Mouse (Mus musculus): Measurements from ENCODE around the gene Itgb7. TPM values are rescaled to one million over a fixed set of nuclear protein-coding genes. Genes with fewer than 3 reads are reported as not detected.

The Itgb7 gene
- total and polyA plus RNA-seq, 3 experiments = 7.4 to 15.2 TPM; not detected in 1

DNA sequence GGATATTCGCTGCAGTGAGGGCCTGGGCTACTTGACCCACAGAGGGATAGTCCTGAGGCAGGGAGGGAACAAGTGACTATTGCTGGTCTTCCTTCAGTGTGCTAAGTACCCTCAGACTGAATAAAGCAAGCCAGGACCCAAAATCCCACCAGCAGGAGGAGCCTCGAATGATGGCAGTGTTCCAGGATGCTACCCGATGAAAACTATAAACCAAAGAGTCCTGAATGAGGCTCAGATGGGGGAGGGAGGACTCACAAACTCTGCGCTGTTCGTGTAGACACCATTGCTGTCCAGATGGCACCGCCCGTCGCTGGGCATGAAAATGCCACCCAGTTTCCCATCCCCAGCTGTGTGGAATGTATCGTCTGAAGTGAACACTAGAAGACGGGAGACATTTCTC, 9.4 kb downstream of the Itgb7 start:
- DNase-seq (ENCODE audit: low read depth, low spot score) = no peak
- Histone ChIP-seq H3K9ac (ENCODE audit: control insufficient read depth, low read depth, low read length, poor library complexity, severe bottlenecking) (no peak overlapping the region), H3K36me3 (ENCODE audit: control insufficient read depth in 1 of 2, insufficient read depth in 2 of 2, low read length in 2 of 2) (peaks cover 0 to 11% of the 10 kb centered on the region in 2 experiments; a peak in 2 of 4 replicates), H3K4me3 (ENCODE audit: control insufficient read depth in 1 of 2, insufficient read depth in 1 of 2, low read depth in 2 of 2, low read length in 2 of 2) (no peak overlapping the region), H3K79me2 (ENCODE audit: control insufficient read depth, insufficient read depth, low read length, poor library complexity) (no peaks in the 10 kb centered on the region), H3K4me1 (ENCODE audit: control insufficient read depth in 1 of 2, insufficient read depth in 2 of 2, low read length in 2 of 2) (peaks cover 5 to 20% of the 10 kb centered on the region in 2 experiments), H3K9me3 (replicated peaks; ENCODE audit: insufficient read depth, low read length) (no peaks in the 10 kb centered on the region), H3K27me3 (ENCODE audit: control insufficient read depth in 1 of 2, insufficient read depth in 2 of 2, low read length in 2 of 2) (no peaks in the 10 kb centered on the region), H3K27ac (ENCODE audit: control insufficient read depth, low read depth, low read length) (no peak overlapping the region)
- TF ChIP-seq UBTF (IDR thresholded peaks at IDR 0.05; ENCODE audit: borderline replicate concordance, insufficient read depth, low read depth, low read length) = no peak
- no peak for TF ChIP-seq EP300 (IDR thresholded peaks at IDR 0.05; ENCODE audit: low read depth in 1 of 2, low read length in 2 of 2)
- no peak for TF ChIP-seq ZKSCAN1 (IDR thresholded peaks at IDR 0.05; ENCODE audit: low read depth, low read length)
- TF ChIP-seq ZNF384 (IDR thresholded peaks at IDR 0.05; ENCODE audit: low read depth, low read length) = no peak
- TF ChIP-seq HCFC1 (IDR thresholded peaks at IDR 0.05; ENCODE audit: low read depth, low read length) = no peak
- no peak for TF ChIP-seq POLR2A (IDR thresholded peaks at IDR 0.05; ENCODE audit: control insufficient read depth in 1 of 2, insufficient read depth in 1 of 2, low read depth in 1 of 2, low read length in 2 of 2, poor library complexity in 1 of 2)
- no peak for TF ChIP-seq SMC3 (IDR thresholded peaks at IDR 0.05; ENCODE audit: low read depth, low read length)
- TF ChIP-seq ZMIZ1 (IDR thresholded peaks at IDR 0.05; ENCODE audit: low read depth, low read length) = no peak
- TF ChIP-seq MAFK (IDR thresholded peaks at IDR 0.05; ENCODE audit: borderline replicate concordance, low read depth, low read length) = no peak
- no peak for TF ChIP-seq KAT2A (conservative IDR thresholded peaks at IDR 0.05; ENCODE audit: low read depth, low read length)
- no peak for TF ChIP-seq RCOR1 (IDR thresholded peaks at IDR 0.05; ENCODE audit: low read depth, low read length)
- no peak for TF ChIP-seq MAX (IDR thresholded peaks at IDR 0.05; ENCODE audit: low read length)

DNA sequence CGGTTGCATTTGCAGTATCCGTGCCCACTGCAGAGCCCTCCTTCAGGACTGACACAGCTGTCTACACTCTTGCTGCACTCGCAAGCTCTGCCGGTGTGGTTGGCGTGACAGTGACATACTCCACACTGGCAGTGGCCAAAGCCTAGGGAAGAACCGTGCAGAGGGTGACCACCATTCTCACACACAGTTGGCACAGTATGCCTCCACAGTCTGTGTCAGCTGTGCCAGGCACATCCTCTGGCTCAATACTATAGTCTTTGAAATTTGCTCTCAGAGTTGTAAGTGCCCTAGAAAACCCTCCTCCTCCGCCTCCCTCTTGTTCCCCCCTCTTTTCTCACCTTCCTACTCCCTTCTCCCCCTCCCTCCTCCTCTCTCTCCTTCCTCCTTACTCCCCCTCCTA, 14.4 kb downstream of the Itgb7 start:
- H3K79me2 ChIP-seq (ENCODE audit: control insufficient read depth, insufficient read depth, low read length, poor library complexity) = no peaks in the 10 kb centered on the region
- peaks cover 0 to 7% of the 10 kb centered on the region in 2 experiments; a peak in 2 of 4 replicates for H3K36me3 ChIP-seq (ENCODE audit: control insufficient read depth in 1 of 2, insufficient read depth in 2 of 2, low read length in 2 of 2)
- no peak overlapping the region for H3K9ac ChIP-seq (ENCODE audit: control insufficient read depth, low read depth, low read length, poor library complexity, severe bottlenecking)
- TF ChIP-seq MYB (IDR thresholded peaks at IDR 0.05; ENCODE audit: low read depth, low read length) = no peak
- 0 out of 2 replicates have a peak, but pooled peaks have one; percentile 1 for TF ChIP-seq POLR2AphosphoS2 (IDR thresholded peaks at IDR 0.05; ENCODE audit: low read length)
- DNase-seq (ENCODE audit: low read depth, low spot score) = no peak
- no peaks in the 10 kb centered on the region for H3K27me3 ChIP-seq (ENCODE audit: control insufficient read depth in 1 of 2, insufficient read depth in 2 of 2, low read length in 2 of 2)
- H3K4me3 ChIP-seq (ENCODE audit: control insufficient read depth in 1 of 2, insufficient read depth in 1 of 2, low read depth in 2 of 2, low read length in 2 of 2) = no peak overlapping the region
- H3K4me1 ChIP-seq (ENCODE audit: control insufficient read depth in 1 of 2, insufficient read depth in 2 of 2, low read length in 2 of 2) = no peaks in the 10 kb centered on the region
- H3K9me3 ChIP-seq (replicated peaks; ENCODE audit: insufficient read depth, low read length) = no peaks in the 10 kb centered on the region
- no peak overlapping the region for H3K27ac ChIP-seq (ENCODE audit: control insufficient read depth, low read depth, low read length)

Measured in MEL (cell line).